Mouse (Mus musculus) c-Kit-positive CD71-negative TER-119-negative erythroid progenitor cells, embryonic 14.5 days (primary cell): ENCODE measurements around the gene Rora.

Experiments
- DNase-seq: peaks from one replicate; pipeline ENCODE4 v3.0.0-alpha.2; 2013; ENCODE audit warnings: low read depth

Gene Rora

DNA sequence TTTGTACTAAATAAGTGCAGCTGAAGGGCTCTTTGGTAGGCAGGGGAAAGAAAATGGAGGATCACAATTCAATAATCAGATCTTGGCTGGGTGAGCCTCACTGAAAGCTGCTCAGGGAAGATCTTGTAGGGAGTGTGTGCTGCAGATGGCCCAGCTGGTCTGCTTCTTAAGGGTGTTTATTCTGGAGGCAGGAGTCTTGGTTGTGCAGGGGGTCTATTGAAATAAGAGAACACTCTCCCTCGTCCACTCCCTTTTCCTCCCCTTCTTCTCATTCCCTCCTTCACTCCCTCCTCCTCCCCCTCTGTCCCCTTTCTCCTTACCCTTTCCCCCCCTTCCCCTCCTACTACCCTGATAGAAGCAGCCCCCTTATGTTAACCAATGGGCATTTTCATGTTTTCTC is 167.8 kb downstream of the Rora start:
- DNase-seq, result no peak

DNA sequence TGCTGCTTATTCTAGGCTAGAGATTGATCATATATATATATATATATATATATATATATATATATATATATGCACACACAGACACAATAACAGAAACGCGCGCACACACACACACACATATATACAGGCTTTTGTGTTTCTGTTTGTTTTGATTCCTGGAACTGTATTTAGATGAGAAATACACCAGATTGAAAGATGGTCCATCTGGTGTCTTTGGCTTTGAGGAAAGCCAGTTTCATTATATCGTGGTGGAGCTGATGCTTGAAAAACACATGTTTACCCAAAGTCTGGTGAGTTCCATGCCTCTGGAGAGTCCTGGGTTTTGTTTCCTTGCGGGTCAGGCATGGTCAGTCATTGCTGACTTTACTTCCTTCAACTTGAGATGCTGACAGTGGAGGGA is 169.7 kb downstream of the Rora start:
- DNase-seq, result no peak

DNA sequence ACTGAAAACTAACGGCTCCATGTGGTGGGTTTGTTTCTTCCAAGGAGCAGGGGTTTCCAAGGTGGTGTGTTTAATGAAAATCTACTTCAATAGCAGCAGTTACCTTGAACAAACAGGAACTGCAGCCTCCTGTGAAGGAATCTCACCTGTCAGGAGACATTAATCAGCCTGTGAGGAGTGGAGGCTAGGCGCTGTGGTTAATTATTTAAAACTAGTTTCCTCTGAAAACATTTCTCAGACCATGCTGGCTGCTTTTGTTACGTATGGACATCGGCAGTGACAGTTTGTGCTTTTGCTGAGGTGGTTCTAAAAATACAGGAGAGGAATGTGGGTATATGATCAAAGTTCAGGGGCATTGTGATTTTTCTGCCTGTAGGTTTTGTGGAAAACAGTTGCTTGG is 171.5 kb downstream of the Rora start:
- no peak for DNase-seq

- no peak for DNase-seq
Measured at GRCm38 (mm10) chr9:68825841-68826240, 172.3 kb downstream of the Rora start.

- no peak for DNase-seq
Measured at GRCm38 (mm10) chr9:68827441-68827840, 173.9 kb downstream of the Rora start.

DNA sequence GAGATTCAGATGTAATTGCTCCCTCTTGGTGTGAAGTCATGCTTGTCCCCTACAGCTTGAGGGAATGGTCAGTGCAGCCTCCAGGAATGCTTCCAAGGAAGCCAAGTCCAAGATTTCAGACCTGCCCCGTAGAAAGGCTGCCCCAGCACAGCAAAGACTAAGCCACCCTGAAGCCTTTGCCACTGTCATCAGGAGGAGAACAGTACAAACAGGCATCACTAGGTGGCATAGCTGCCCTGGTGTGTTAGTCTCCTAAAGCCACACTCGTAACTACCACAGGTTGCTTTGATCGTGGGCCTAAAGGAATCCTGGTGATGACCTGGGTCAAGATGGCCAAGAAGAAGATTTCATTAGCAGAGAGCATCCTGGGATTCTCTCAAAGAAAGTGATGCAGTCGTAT is 176.3 kb downstream of the Rora start:
- DNase-seq, result no peak

DNA sequence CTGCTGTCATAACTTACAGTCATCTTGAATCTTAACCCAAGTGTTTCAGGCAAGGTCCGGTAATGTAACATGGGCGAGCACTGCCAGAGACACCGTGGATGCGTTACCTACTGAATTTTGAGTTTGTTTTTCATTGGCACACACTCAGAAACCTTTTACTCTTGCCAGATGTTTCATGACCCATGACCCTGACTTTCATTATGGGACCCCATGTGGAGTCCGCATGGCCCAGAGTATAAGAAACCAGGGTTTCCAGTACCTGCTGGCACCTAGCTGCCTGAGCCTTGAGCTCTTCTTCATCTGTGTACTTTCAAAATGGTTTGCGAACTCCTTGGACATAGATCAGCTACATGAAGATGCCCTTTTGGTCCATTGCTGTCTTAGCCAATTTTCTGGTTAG is 179.7 kb downstream of the Rora start:
- DNase-seq, result no peak

GRCm38 (mm10) chr9:68835037-68835649 is 181.6 kb downstream of the Rora start:
- no peak for DNase-seq

- no peak for DNase-seq
Measured at GRCm38 (mm10) chr9:68842134-68842892, 188.7 kb downstream of the Rora start.

- no peak for DNase-seq
Measured at GRCm38 (mm10) chr9:68845556-68845955, 192.0 kb downstream of the Rora start.

DNA sequence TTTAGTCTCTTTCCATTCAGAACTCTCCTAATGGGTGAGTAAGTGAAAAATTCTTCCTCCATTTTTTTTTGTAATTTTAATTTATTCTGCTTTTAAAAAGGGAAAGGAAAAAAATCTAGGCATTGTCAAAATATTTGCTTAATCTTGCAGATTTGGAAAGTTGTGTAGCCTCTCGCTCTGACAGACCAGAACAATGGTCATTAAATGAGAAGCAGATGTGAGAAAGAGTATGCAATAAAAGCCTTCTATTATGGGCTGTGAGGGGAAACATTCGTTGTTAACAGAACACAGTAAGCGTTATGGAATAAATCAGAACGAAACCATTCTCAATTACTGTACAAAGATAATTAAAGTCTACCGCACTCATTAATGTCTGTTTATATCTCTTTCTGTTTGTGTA is 196.7 kb downstream of the Rora start:
- DNase-seq, result no peak

DNA sequence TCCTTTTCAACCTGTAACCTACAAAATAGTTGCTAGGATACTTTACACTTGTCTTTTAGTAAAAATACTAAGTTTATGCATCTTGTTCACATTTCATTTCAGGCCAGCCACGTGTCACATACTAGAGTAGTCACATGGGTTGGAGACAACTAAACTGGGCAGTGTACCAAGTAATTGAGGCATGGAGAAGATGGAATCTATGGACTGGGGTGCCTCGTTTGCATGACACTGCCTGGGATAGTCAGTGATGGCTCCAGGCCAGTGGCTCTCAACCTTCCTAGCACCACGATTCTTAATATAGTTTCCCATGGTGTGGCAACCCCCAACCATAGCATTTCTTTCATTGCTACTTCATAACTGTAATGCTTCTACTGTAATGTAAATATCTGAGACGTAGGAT is 198.6 kb downstream of the Rora start:
- DNase-seq, result no peak

DNA sequence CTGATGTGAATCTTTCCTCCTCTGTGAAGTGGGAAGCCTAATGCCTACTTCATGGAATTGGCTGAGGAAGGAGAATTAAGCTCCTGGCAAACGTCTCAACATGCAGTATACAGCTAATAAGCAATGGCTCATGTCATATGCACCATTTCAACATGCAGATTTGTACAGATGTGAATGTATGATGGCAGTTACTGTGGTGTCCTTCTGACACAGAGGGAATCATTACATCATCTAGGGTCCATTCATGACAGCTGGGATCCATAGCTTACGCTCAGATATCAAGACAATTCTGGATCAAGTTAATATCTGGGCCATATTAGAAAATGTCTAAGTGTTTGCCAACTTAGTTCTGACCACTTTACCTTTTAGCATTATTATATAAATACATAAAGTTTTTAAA is 199.3 kb downstream of the Rora start:
- no peak for DNase-seq

DNA sequence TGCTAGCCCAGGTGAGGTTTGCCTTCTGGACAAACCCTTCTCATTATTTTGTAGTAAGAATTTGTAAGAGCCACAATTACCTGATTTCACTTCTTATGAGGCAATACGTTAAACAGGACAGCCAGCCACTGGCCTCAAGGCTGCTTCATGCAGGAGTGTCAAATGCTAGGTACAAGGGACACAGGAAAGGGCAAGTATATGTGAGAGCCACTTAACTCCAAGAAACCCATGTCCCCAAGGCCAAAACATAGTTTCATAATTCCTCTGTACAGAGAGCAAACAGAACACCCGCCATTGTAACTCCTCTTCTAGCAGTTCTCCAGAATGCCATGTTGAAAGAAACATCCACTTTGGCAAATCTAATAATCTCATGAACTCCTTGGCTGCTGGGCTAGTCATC is 205.9 kb downstream of the Rora start:
- DNase-seq, result no peak

GRCm38 (mm10) chr9:68866317-68866716 is 212.7 kb downstream of the Rora start:
- DNase-seq, result no peak

- DNase-seq, result no peak
Measured at GRCm38 (mm10) chr9:68873838-68874237, 220.3 kb downstream of the Rora start.

GRCm38 (mm10) chr9:68874544-68874943 is 221.0 kb downstream of the Rora start:
- no peak for DNase-seq

GRCm38 (mm10) chr9:68875791-68876190 is 222.2 kb downstream of the Rora start:
- DNase-seq, result no peak

GRCm38 (mm10) chr9:68876289-68876688 is 222.7 kb downstream of the Rora start:
- DNase-seq, result no peak

GRCm38 (mm10) chr9:68881896-68882295 is 228.3 kb downstream of the Rora start:
- DNase-seq, result no peak

DNA sequence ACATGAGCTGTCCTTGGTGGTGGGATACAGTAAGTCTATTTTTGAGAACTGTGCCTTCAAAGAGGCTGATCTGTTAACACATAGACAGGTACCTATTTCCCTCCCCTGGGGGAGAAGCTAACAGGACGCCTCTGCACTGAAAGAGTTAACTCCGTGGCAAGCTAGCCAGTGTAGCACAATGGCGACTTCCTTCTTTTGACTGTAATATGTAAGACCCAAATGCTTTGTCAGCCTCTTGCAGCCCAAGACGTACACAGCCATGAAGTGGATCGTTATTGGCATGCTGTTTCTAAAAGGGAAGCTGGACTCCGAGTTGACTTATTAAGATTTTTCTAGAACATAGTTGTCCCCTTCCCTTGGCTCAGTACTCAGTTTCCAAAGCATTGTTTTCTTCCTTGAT is 229.4 kb downstream of the Rora start:
- no peak for DNase-seq

DNA sequence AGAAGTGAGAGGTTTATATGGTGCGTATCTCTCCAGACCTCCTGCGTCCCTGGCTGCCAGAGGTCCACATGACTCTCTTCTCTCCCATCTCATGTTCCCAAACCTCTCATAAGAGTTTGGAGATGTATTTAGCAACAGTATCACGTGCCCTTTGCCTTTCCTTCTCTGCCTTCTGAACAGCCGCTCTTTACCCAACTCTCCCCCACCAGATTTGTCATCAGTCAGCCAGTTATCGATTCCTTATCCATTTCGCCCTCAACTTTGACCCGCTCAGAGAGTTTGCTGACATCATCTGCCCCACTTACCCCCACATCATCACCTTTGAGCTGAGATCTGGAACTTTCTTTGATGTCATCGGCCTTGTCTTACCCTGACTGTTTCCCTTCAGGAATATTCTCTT is 230.1 kb downstream of the Rora start:
- DNase-seq, result no peak

DNA sequence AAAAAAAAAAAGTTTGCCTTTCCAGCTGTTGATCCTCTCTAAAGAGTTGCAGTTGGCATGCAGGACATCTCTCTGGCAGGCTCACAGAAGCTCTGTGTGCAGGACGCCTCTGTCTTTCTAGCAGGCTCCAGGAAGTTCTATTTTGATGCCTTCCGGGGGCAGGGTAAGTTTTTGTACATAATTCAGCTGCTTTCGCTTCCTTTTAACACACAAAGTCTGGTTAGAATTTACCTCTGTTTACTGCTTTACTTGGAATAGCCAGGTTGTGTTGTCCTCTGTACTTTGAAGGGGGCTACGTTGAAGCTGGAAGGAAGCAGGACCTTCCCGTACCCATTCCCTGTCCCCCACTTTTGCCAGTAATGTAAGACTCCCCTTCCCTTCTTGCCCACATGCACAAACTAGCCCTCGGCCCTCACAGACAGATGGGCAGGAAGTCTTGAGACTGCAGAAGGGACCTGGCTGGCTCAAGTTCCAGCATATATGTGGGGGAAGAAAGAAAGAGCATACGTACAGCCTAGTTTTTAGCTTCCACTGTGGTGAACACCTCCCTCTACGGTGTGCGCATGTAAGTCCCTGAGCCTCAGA is 231.0 kb downstream of the Rora start:
- DNase-seq, result no peak

DNA sequence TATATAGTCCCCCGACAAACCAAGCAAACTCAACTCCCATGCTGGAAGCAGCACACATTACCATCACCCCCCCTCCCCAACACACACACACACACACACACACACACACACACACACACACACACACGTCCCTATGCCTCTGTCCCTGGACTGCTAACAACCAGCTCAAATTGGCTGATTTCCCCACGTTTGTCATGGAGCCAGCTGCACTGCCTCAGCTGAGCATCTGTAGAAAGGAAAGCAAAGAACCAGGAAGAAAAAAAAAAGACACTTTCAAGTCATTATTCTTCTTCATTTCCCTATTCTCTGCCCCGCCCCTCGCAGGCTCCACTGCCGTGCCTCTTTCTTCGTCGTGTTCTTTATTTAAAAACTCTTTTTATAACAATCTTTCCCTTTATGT is 235.1 kb downstream of the Rora start:
- DNase-seq, result no peak
